Mouse (Mus musculus) retina, embryonic 14.5 days (tissue): Measurements from ENCODE around the gene Ryr3.

Experiments used
- DNase-seq: peaks from one replicate; pipeline ENCODE4 v3.0.0-alpha.2; 2015; ENCODE audit warnings: low spot score

Gene Ryr3

GRCm38 (mm10) chr2:112910579-112910978 is 306.3 kb downstream of the Ryr3 start:
- no peak for DNase-seq

- DNase-seq: no peak
Measured at GRCm38 (mm10) chr2:112909142-112909541, 307.8 kb downstream of the Ryr3 start.

- DNase-seq: no peak
Measured at GRCm38 (mm10) chr2:112900747-112901146, 316.1 kb downstream of the Ryr3 start.

GRCm38 (mm10) chr2:112884456-112885114 is 332.3 kb downstream of the Ryr3 start:
- no peak for DNase-seq

GRCm38 (mm10) chr2:112881805-112882204 is 335.1 kb downstream of the Ryr3 start:
- DNase-seq: no peak

- DNase-seq: no peak
Measured at GRCm38 (mm10) chr2:112881376-112881775, 335.5 kb downstream of the Ryr3 start.

GRCm38 (mm10) chr2:112877404-112877803 is 339.5 kb downstream of the Ryr3 start:
- DNase-seq: no peak

GRCm38 (mm10) chr2:112866043-112866551 is 350.8 kb downstream of the Ryr3 start:
- DNase-seq: no peak

- no peak for DNase-seq
Measured at GRCm38 (mm10) chr2:112861792-112862191, 355.1 kb downstream of the Ryr3 start.

GRCm38 (mm10) chr2:112845583-112846512 is 371.0 kb downstream of the Ryr3 start:
- no peak for DNase-seq

- DNase-seq: peak; percentile 41
Measured at GRCm38 (mm10) chr2:112842877-112843276, 374.0 kb downstream of the Ryr3 start.

GRCm38 (mm10) chr2:112831423-112832305 is 385.2 kb downstream of the Ryr3 start:
- no peak for DNase-seq

GRCm38 (mm10) chr2:112826571-112826970 is 390.3 kb downstream of the Ryr3 start:
- DNase-seq: no peak

GRCm38 (mm10) chr2:112822721-112823120 is 394.2 kb downstream of the Ryr3 start:
- peak; percentile 28 for DNase-seq

GRCm38 (mm10) chr2:112819059-112819458 is 397.8 kb downstream of the Ryr3 start:
- no peak for DNase-seq

GRCm38 (mm10) chr2:112816976-112817375 is 399.9 kb downstream of the Ryr3 start:
- DNase-seq: peak; percentile 69

GRCm38 (mm10) chr2:112815960-112816359 is 400.9 kb downstream of the Ryr3 start:
- DNase-seq: no peak

GRCm38 (mm10) chr2:112812637-112813402 is 404.1 kb downstream of the Ryr3 start:
- DNase-seq: peak; percentile 62

- DNase-seq: no peak
Measured at GRCm38 (mm10) chr2:112806015-112806414, 410.9 kb downstream of the Ryr3 start.

GRCm38 (mm10) chr2:112799995-112800353 is 416.9 kb downstream of the Ryr3 start:
- peak; percentile 87 for DNase-seq

GRCm38 (mm10) chr2:112799351-112799994 is 417.4 kb downstream of the Ryr3 start:
- DNase-seq: no peak
